Mouse (Mus musculus): ENCODE results near the gene Mfsd14a. TPM values are rescaled to one million over a fixed set of nuclear protein-coding genes. Genes with fewer than 3 reads are reported as not detected.

Gene Mfsd14a
- 96.8 and 102 TPM in 2 replicates for polyA plus RNA-seq (2014; fragmentation: Nextera tagmentation; extraction: Ambion mirVana)

DNA sequence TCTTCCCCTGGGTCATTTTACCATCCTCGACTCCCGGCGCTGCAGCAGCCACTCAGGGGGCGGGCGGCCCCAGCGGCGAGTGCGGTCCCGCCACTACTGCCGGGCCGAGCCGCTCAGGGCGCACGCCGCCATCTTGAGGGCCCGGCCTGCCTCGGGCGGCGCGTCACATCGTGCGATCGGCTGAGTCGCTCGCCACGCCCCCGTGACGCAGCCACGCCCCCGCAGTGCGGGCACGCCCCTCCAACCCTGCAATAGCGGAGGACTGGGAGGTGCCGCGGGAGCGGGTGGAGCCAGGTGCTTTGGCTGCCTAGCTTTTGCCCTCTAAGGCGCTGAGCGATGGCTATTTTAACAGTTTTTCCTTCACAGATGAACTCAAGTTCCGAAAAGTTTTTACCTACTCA lies at the start of gene Mfsd14a:
Gene Mfsd14a, minus strand, starts transcription at position 215 of the 401 bp plus-strand sequence.
- H3K4me1 ChIP-seq (ENCODE audit: control insufficient read depth, insufficient read depth, low read length), result 0 out of 2 replicates have a peak, but pooled peaks cover 4% of the 10 kb centered on the region
- peak within 1 kb of the TSS; percentile 74 for H3K4me3 ChIP-seq (ENCODE audit: low read depth, low read length)
- peak; percentile 99 for ATAC-seq (ENCODE audit: insufficient number of reproducible peaks, insufficient read depth, low FRiP score, low read depth)
- H3K9me3 ChIP-seq (ENCODE audit: control insufficient read depth, low read depth, low read length), result no peaks in the 10 kb centered on the region
- peak within 1 kb of the TSS; percentile 97 for H3K27ac ChIP-seq (ENCODE audit: low read length)
- H3K36me3 ChIP-seq (ENCODE audit: control insufficient read depth, insufficient read depth, low read length), result no peaks in the 10 kb centered on the region
- H3K9ac ChIP-seq (replicated peaks; ENCODE audit: low read depth, low read length), result peak within 1 kb of the TSS; percentile 92
- no peaks in the 10 kb centered on the region for H3K27me3 ChIP-seq (ENCODE audit: control insufficient read depth, insufficient read depth, low read length)
- under 1% methylated on average over 39 of the region's 39 CpGs for WGBS
- H3K4me2 ChIP-seq (replicated peaks; ENCODE audit: low read depth, low read length), result peak within 1 kb of the TSS; percentile 79

DNA sequence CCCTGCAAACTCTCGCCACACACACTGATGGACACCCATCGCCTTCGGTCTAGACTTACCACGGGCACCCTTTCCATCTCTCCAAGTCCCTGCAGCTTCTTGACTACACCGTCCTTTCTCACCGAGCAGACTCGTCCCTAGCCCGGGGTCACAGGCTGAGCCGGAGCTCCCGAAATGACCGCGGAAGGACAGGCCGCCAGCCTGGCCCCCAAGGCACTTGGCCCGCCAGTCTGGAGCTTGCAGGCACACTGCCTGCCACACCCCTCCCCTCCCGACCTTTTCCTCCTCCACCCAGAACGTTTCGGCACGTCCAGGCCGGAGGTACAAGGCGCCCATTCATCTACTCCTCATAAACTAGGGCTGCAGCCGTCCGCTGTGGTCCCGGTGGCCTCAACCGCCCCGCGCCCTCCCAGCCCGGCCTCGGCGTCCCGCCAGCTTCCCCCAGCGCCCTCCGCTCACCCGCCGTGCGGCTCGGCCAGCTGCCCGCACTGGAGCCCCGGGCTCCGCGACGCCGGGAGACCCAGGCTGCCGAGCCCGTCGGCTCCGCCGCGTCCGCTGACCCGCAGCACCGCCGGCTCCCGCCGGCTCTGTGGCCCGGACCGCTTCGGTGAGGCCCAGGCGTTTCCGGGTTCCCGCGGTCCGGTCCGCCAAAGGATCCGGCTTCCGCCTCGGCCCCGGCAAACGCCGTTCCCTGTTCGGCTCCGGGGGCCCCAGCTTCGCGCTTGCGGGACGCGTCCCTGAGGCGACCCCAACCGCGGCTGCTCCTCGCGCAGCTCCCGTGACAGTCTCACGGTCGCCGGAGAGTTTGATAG lies 49.4 kb upstream of the Mfsd14a start:
- ATAC-seq (ENCODE audit: insufficient number of reproducible peaks, insufficient read depth, low FRiP score, low read depth), result peak; percentile 84
- peaks cover 10% of the 10 kb centered on the region for H3K4me1 ChIP-seq (ENCODE audit: control insufficient read depth, insufficient read depth, low read length)
- H3K4me3 ChIP-seq (ENCODE audit: low read depth, low read length), result peak overlapping the region; percentile 93
- peaks cover 3% of the 10 kb centered on the region; the same call in 1 of the 2 replicates for H3K36me3 ChIP-seq (ENCODE audit: control insufficient read depth, insufficient read depth, low read length)
- H3K27me3 ChIP-seq (ENCODE audit: control insufficient read depth, insufficient read depth, low read length), result no peaks in the 10 kb centered on the region
- H3K27ac ChIP-seq (ENCODE audit: low read length), result peak overlapping the region; percentile 80
- no peaks in the 10 kb centered on the region for H3K9me3 ChIP-seq (ENCODE audit: control insufficient read depth, low read depth, low read length)
- under 1% methylated on average over 84 of the region's 85 CpGs for WGBS
- H3K9ac ChIP-seq (replicated peaks; ENCODE audit: low read depth, low read length), result peak overlapping the region; percentile 94
- H3K4me2 ChIP-seq (replicated peaks; ENCODE audit: low read depth, low read length), result peak overlapping the region; percentile 75

DNA sequence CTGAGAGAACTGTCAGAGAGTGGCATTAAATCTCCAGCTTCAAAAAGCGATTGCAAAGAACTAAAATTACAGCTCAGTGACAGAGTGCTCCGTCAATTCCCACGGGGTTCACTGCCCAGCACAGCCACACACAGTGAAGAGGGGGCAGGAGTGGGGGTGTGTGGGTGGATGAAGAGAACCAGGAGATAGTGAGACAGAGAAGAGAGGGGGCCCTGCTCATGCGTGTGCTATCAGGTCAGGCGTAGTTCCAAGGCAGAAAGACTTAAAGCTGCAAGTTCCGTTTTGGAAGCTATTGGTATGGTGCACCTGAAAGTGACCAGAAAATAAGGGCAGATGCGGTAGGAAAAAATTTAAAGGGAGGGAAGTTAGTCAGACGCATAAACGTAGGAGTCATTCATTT lies 48.5 kb upstream of the Mfsd14a start:
- WGBS, result 46% methylated on average over 9 of the region's 9 CpGs
- peaks cover 10% of the 10 kb centered on the region for H3K4me1 ChIP-seq (ENCODE audit: control insufficient read depth, insufficient read depth, low read length)
- H3K4me2 ChIP-seq (replicated peaks; ENCODE audit: low read depth, low read length), result peak overlapping the region; percentile 75
- no peaks in the 10 kb centered on the region for H3K9me3 ChIP-seq (ENCODE audit: control insufficient read depth, low read depth, low read length)
- H3K9ac ChIP-seq (replicated peaks; ENCODE audit: low read depth, low read length), result peak overlapping the region; percentile 94
- H3K4me3 ChIP-seq (ENCODE audit: low read depth, low read length), result peak overlapping the region; percentile 93
- no peak overlapping the region for H3K27ac ChIP-seq (ENCODE audit: low read length)
- H3K36me3 ChIP-seq (ENCODE audit: control insufficient read depth, insufficient read depth, low read length), result peaks cover 3% of the 10 kb centered on the region; the same call in 1 of the 2 replicates
- no peak for ATAC-seq (ENCODE audit: insufficient number of reproducible peaks, insufficient read depth, low FRiP score, low read depth)
- H3K27me3 ChIP-seq (ENCODE audit: control insufficient read depth, insufficient read depth, low read length), result no peaks in the 10 kb centered on the region

- no peak for ATAC-seq (ENCODE audit: insufficient number of reproducible peaks, insufficient read depth, low FRiP score, low read depth)
- no peaks in the 10 kb centered on the region for H3K27me3 ChIP-seq (ENCODE audit: control insufficient read depth, insufficient read depth, low read length)
- H3K4me1 ChIP-seq (ENCODE audit: control insufficient read depth, insufficient read depth, low read length), result peaks cover under 1% of the 10 kb centered on the region
- H3K4me3 ChIP-seq (ENCODE audit: low read depth, low read length), result no peak overlapping the region
- H3K36me3 ChIP-seq (ENCODE audit: control insufficient read depth, insufficient read depth, low read length), result peaks cover 3% of the 10 kb centered on the region; the same call in 1 of the 2 replicates
- H3K4me2 ChIP-seq (replicated peaks; ENCODE audit: low read depth, low read length), result no peak overlapping the region
- no peak overlapping the region for H3K9ac ChIP-seq (replicated peaks; ENCODE audit: low read depth, low read length)
- 87% methylated on average over 1 of the region's 1 CpGs for WGBS
- H3K9me3 ChIP-seq (ENCODE audit: control insufficient read depth, low read depth, low read length), result no peaks in the 10 kb centered on the region
- no peak overlapping the region for H3K27ac ChIP-seq (ENCODE audit: low read length)
Observed at GRCm38 (mm10) chr3:116705637-116706204, 43.2 kb upstream of the Mfsd14a start.

DNA sequence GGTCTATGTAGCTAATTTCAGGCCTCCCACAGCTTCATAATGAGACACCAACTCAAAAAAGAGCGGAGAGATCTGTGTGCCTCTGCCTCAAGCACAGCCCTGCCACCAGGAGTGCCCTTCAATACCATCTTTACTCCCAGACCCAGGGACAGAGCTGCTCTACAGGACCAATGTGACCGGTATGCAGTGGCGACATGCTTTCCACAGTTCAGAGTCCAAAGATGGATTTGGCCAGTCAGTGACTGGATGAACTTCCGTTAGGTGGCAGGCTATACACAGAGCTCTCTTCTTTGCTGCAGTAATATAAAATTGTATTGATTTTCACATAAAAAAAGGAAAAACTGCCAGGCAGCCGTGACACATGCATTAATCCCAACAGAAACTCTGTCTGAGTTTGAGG lies 41.4 kb upstream of the Mfsd14a start:
- H3K27ac ChIP-seq (ENCODE audit: low read length), result no peak overlapping the region
- H3K36me3 ChIP-seq (ENCODE audit: control insufficient read depth, insufficient read depth, low read length), result peaks cover 3% of the 10 kb centered on the region; the same call in 1 of the 2 replicates
- no peak for ATAC-seq (ENCODE audit: insufficient number of reproducible peaks, insufficient read depth, low FRiP score, low read depth)
- H3K27me3 ChIP-seq (ENCODE audit: control insufficient read depth, insufficient read depth, low read length), result no peaks in the 10 kb centered on the region
- H3K9ac ChIP-seq (replicated peaks; ENCODE audit: low read depth, low read length), result no peak overlapping the region
- 89% methylated on average over 5 of the region's 5 CpGs for WGBS
- no peak overlapping the region for H3K4me2 ChIP-seq (replicated peaks; ENCODE audit: low read depth, low read length)
- H3K4me1 ChIP-seq (ENCODE audit: control insufficient read depth, insufficient read depth, low read length), result no peaks in the 10 kb centered on the region
- H3K9me3 ChIP-seq (ENCODE audit: control insufficient read depth, low read depth, low read length), result no peaks in the 10 kb centered on the region
- no peak overlapping the region for H3K4me3 ChIP-seq (ENCODE audit: low read depth, low read length)

- no peak overlapping the region for H3K4me3 ChIP-seq (ENCODE audit: low read depth, low read length)
- H3K27me3 ChIP-seq (ENCODE audit: control insufficient read depth, insufficient read depth, low read length), result no peaks in the 10 kb centered on the region
- H3K9ac ChIP-seq (replicated peaks; ENCODE audit: low read depth, low read length), result no peak overlapping the region
- no peaks in the 10 kb centered on the region for H3K4me1 ChIP-seq (ENCODE audit: control insufficient read depth, insufficient read depth, low read length)
- 89% methylated on average over 1 of the region's 1 CpGs for WGBS
- peak; percentile 79 for ATAC-seq (ENCODE audit: insufficient number of reproducible peaks, insufficient read depth, low FRiP score, low read depth)
- no peaks in the 10 kb centered on the region for H3K9me3 ChIP-seq (ENCODE audit: control insufficient read depth, low read depth, low read length)
- no peak overlapping the region for H3K27ac ChIP-seq (ENCODE audit: low read length)
- H3K36me3 ChIP-seq (ENCODE audit: control insufficient read depth, insufficient read depth, low read length), result peaks cover 3% of the 10 kb centered on the region; the same call in 1 of the 2 replicates
- no peak overlapping the region for H3K4me2 ChIP-seq (replicated peaks; ENCODE audit: low read depth, low read length)
Observed at GRCm38 (mm10) chr3:116702647-116703272, 40.3 kb upstream of the Mfsd14a start.

DNA sequence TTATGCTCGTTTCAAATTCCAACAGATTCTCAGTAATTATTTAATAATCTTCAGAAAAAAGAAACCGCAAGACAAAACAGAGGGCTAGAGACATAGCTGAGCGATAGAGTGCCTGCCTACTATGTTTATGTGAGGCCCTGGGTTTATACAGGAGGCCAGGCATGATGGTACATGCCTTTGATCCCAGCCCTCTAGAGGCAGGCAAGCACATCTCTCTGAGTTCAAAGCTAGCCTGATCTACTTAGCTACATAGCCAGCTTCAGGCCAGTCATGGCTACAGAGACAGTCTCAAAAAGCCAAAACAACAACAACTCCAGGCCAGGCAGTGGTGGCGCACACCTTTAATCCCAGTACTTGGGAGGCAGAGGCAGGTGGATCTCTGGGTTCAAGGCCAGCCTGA lies 39.1 kb upstream of the Mfsd14a start:
- WGBS, result 94% methylated on average over 4 of the region's 4 CpGs
- H3K27me3 ChIP-seq (ENCODE audit: control insufficient read depth, insufficient read depth, low read length), result no peaks in the 10 kb centered on the region
- ATAC-seq (ENCODE audit: insufficient number of reproducible peaks, insufficient read depth, low FRiP score, low read depth), result no peak
- H3K9ac ChIP-seq (replicated peaks; ENCODE audit: low read depth, low read length), result no peak overlapping the region
- no peak overlapping the region for H3K4me2 ChIP-seq (replicated peaks; ENCODE audit: low read depth, low read length)
- H3K9me3 ChIP-seq (ENCODE audit: control insufficient read depth, low read depth, low read length), result no peaks in the 10 kb centered on the region
- H3K4me1 ChIP-seq (ENCODE audit: control insufficient read depth, insufficient read depth, low read length), result no peaks in the 10 kb centered on the region
- H3K27ac ChIP-seq (ENCODE audit: low read length), result no peak overlapping the region
- H3K36me3 ChIP-seq (ENCODE audit: control insufficient read depth, insufficient read depth, low read length), result no peaks in the 10 kb centered on the region; the same call in 1 of the 2 replicates
- H3K4me3 ChIP-seq (ENCODE audit: low read depth, low read length), result no peak overlapping the region

GRCm38 (mm10) chr3:116698786-116699185 lies 36.3 kb upstream of the Mfsd14a start:
- WGBS, result 61% methylated on average over 2 of the region's 2 CpGs
- peaks cover 2% of the 10 kb centered on the region; the same call in 1 of the 2 replicates for H3K36me3 ChIP-seq (ENCODE audit: control insufficient read depth, insufficient read depth, low read length)
- H3K4me3 ChIP-seq (ENCODE audit: low read depth, low read length), result no peak overlapping the region
- H3K27me3 ChIP-seq (ENCODE audit: control insufficient read depth, insufficient read depth, low read length), result no peaks in the 10 kb centered on the region
- H3K27ac ChIP-seq (ENCODE audit: low read length), result no peak overlapping the region
- H3K4me2 ChIP-seq (replicated peaks; ENCODE audit: low read depth, low read length), result no peak overlapping the region
- no peak for ATAC-seq (ENCODE audit: insufficient number of reproducible peaks, insufficient read depth, low FRiP score, low read depth)
- no peak overlapping the region for H3K9ac ChIP-seq (replicated peaks; ENCODE audit: low read depth, low read length)
- H3K4me1 ChIP-seq (ENCODE audit: control insufficient read depth, insufficient read depth, low read length), result no peaks in the 10 kb centered on the region
- no peaks in the 10 kb centered on the region for H3K9me3 ChIP-seq (ENCODE audit: control insufficient read depth, low read depth, low read length)

All from stomach, embryonic 14.5 days (tissue).